8 mouse cellular contexts compared by ENCODE assay signal in the genomic region with DNA sequence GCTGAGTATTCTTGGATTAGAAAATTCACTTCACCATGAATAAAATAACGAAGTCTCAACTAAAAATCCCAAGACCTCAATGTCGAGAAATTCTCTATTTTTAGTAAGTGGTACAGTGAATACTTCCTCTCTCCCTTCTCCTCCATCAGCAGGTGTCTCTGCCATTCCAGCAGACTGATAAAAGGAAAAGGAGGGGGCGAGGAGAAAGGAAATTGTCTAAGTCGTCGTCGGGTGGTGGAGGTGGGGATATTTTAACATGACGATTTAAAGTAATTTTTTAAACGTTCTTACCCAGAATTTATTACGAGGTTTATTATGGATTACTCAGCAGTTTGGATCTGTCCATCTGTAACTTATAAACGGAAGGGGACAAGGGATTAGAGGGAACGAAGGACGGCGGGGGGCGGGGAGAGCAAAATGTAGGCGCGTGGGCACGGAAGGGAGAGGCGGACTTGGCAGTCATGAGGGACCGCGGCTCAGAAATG. TPM values are rescaled to one million over a fixed set of nuclear protein-coding genes. Genes with fewer than 3 reads are reported as not detected.
DNase-seq lines count a peak whose midpoint lies in the region; ATAC-seq and TF ChIP-seq lines count a peak whose summit lies in the region.

No protein-coding gene starts in this region.

- no peaks in the 10 kb centered on the region for H3K4me1 ChIP-seq in bone marrow, adult 2 months (ENCODE audit: control insufficient read depth, insufficient read depth, low read length)
- H3K4me1 ChIP-seq in forebrain, embryonic 13.5 days, result peaks cover 9% of the 10 kb centered on the region
- peaks cover 14% of the 10 kb centered on the region; the same call in 1 of the 2 replicates for H3K4me1 ChIP-seq in liver, embryonic 12.5 days
- H3K4me1 ChIP-seq in stomach, embryonic 16.5 days (ENCODE audit: control insufficient read depth, insufficient read depth, low read length), result no peaks in the 10 kb centered on the region

- H3K9ac ChIP-seq in forebrain, embryonic 13.5 days, result peak overlapping the region; percentile 82
- H3K9ac ChIP-seq in liver, embryonic 12.5 days, result peak overlapping the region; percentile 76
- H3K9ac ChIP-seq in stomach, embryonic 16.5 days (ENCODE audit: low read length), result peak overlapping the region; percentile 87

- TF ChIP-seq POLR2A in bone marrow, adult 2 months (IDR thresholded peaks at IDR 0.05; ENCODE audit: borderline replicate concordance, control insufficient read depth, low read depth, low read length), result no peak

- H3K27ac ChIP-seq in bone marrow, adult 2 months (ENCODE audit: control insufficient read depth, insufficient read depth, low read depth, low read length, poor library complexity), result no peak overlapping the region
- peak overlapping the region; percentile 45; the same call in 1 of the 2 replicates for H3K27ac ChIP-seq in forebrain, embryonic 13.5 days
- no peak overlapping the region for H3K27ac ChIP-seq in liver, embryonic 12.5 days
- no peak overlapping the region for H3K27ac ChIP-seq in stomach, embryonic 16.5 days (ENCODE audit: low read length)

- TF ChIP-seq CTCF in bone marrow, adult 2 months (IDR thresholded peaks at IDR 0.05; ENCODE audit: control insufficient read depth, insufficient read depth, low read length), result no peak

- H3K4me2 ChIP-seq in forebrain, embryonic 13.5 days, result peak overlapping the region; percentile 95
- H3K4me2 ChIP-seq in liver, embryonic 12.5 days, result peak overlapping the region; percentile 93
- peak overlapping the region; percentile 87 for H3K4me2 ChIP-seq in stomach, embryonic 16.5 days (ENCODE audit: low read depth, low read length)

- DNase-seq in kidney, adult 9 months, result peak; percentile 10
- no peak for DNase-seq in kidney, adult 18-20 months
- no peak for DNase-seq in adrenal gland, postnatal 10 days
- DNase-seq in frontal cortex, postnatal 25 days (ENCODE audit: low spot score in 2 of 2), result no peak

- peaks cover 11% of the 10 kb centered on the region for H3K27me3 ChIP-seq in forebrain, embryonic 13.5 days
- peaks cover 43% of the 10 kb centered on the region for H3K27me3 ChIP-seq in liver, embryonic 12.5 days (replicated peaks)
- H3K27me3 ChIP-seq in stomach, embryonic 16.5 days (ENCODE audit: control insufficient read depth, insufficient read depth, low read length), result no peaks in the 10 kb centered on the region

- WGBS in bone marrow, adult 2 months, result 1% methylated on average over 20 of the region's 20 CpGs
- 6% methylated on average over 20 of the region's 20 CpGs for WGBS in forebrain, embryonic 13.5 days
- 3% methylated on average over 20 of the region's 20 CpGs for WGBS in liver, embryonic 12.5 days (ENCODE audit: insufficient replicate concordance)
- WGBS in stomach, embryonic 16.5 days, result 3% methylated on average over 20 of the region's 20 CpGs

- H3K9me3 ChIP-seq in forebrain, embryonic 13.5 days (replicated peaks), result no peaks in the 10 kb centered on the region
- no peaks in the 10 kb centered on the region for H3K9me3 ChIP-seq in liver, embryonic 12.5 days (replicated peaks)
- H3K9me3 ChIP-seq in stomach, embryonic 16.5 days (replicated peaks; ENCODE audit: control insufficient read depth, low read length), result no peaks in the 10 kb centered on the region

- peak; percentile 16; the same call in 1 of the 2 replicates for ATAC-seq in forebrain, embryonic 13.5 days
- no peak for ATAC-seq in liver, embryonic 12.5 days
- no peak for ATAC-seq in stomach, embryonic 16.5 days (ENCODE audit: insufficient read depth, low FRiP score)

- no peaks in the 10 kb centered on the region for H3K36me3 ChIP-seq in forebrain, embryonic 13.5 days (ENCODE audit: poor library complexity, severe bottlenecking)
- H3K36me3 ChIP-seq in liver, embryonic 12.5 days, result no peaks in the 10 kb centered on the region
- no peaks in the 10 kb centered on the region for H3K36me3 ChIP-seq in stomach, embryonic 16.5 days (ENCODE audit: control insufficient read depth, insufficient read depth, low read length)

- H3K4me3 ChIP-seq in bone marrow, adult 2 months (replicated peaks; ENCODE audit: control insufficient read depth, low read depth, low read length), result peak overlapping the region; percentile 68
- H3K4me3 ChIP-seq in forebrain, embryonic 13.5 days, result peak overlapping the region; percentile 81
- H3K4me3 ChIP-seq in liver, embryonic 12.5 days, result peak overlapping the region; percentile 81
- peak overlapping the region; percentile 87 for H3K4me3 ChIP-seq in stomach, embryonic 16.5 days (replicated peaks; ENCODE audit: low read length)

RNA-seq across cellular contexts. Expression of a gene that starts 0.8 kb away (rescaled TPM):
- 0.87 and 0.97 TPM in 2 replicates for polyA plus RNA-seq in bone marrow, adult 2 months (2011; ENCODE audit: insufficient read depth, insufficient read length, low replicate concordance, missing spikeins)
- 12.1 and 12.8 TPM in 2 replicates for polyA plus RNA-seq in forebrain, embryonic 13.5 days (2015; fragmentation: Nextera tagmentation; extraction: Ambion mirVana)
- polyA plus RNA-seq in liver, embryonic 12.5 days (2016; fragmentation: Nextera tagmentation; extraction: Ambion mirVana), result 0.82 and 0.96 TPM in 2 replicates
- polyA plus RNA-seq in stomach, embryonic 16.5 days (2015; fragmentation: Nextera tagmentation; extraction: Ambion mirVana), result 2.8 and 3.3 TPM in 2 replicates
- 1 to 10 TPM; 2.4 to 2.6 TPM for total RNA-seq in adrenal gland, postnatal 10 days (2021)
